Mouse (Mus musculus) spleen, postnatal 36 days (tissue): ENCODE results near the gene Spef2.
A peak's percentile ranks its signal among the peaks of the same experiment; 100 is the strongest.

ENCODE experiments used
- DNase-seq, 2 experiments: peaks; one replicate each; pipeline ENCODE4 v3.0.0; 2022; ENCODE audit warnings: low spot score in 2 of 2, mixed read lengths in 1 of 2

Spef2 gene

DNA sequence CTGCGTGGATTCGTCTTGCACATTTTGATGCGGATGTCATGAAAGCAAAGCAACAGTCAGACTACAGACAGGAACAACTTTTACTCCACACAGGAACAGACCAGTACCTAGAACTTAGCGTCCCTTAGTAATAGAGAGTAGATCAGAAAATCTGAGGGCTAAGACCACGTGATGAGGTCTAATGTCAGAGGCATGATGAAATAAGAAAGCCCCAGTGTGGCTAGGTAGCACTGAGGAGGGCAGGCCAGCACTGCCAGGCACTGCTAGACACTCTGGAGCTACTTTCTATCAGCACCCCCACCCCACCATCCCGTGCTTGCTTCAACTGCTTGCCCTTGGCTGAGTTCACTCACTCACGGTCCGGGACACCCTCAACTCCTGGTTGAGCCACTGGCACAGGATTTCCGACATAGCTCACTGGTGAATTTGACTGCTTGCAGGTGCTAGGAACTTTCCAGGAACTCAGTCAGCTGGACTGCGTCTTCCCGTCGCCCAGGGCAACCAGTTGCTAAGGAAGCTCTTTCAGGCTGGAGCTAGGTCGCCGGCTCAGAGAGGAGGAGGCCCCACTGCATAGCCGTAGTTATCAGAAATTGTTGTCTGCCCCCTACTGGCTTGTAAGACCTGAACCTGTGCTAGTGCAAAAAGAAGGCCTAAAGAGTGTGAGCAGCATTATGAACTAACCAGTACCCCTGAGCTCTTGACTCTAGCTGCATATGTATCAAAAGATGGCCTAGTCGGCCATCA lies at the start of gene Spef2:
Gene Spef2 (minus strand): TSS at position 510 of the 744 bp plus-strand sequence.
- DNase-seq, result peak; percentile 76 to 80

DNA sequence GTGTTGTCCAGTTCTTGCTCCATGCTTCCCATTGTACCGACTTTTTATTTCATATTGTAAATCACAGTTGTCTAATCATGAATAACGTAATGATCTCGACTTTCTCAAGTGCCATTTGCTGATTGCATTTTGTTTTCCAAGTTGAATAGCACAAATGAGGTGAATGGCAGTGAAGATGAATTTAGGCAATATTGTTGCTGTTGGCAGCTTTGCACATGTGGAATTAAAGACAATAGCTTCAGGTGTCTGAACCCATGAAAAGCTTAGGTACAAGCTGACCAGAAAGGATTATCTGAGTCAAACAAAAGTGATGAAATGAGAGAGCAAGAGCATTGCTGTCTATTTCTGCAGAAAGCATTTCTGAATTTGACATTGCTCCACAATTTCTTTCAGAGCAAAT lies 45.5 kb upstream of the Spef2 start:
- DNase-seq, result no peak

DNA sequence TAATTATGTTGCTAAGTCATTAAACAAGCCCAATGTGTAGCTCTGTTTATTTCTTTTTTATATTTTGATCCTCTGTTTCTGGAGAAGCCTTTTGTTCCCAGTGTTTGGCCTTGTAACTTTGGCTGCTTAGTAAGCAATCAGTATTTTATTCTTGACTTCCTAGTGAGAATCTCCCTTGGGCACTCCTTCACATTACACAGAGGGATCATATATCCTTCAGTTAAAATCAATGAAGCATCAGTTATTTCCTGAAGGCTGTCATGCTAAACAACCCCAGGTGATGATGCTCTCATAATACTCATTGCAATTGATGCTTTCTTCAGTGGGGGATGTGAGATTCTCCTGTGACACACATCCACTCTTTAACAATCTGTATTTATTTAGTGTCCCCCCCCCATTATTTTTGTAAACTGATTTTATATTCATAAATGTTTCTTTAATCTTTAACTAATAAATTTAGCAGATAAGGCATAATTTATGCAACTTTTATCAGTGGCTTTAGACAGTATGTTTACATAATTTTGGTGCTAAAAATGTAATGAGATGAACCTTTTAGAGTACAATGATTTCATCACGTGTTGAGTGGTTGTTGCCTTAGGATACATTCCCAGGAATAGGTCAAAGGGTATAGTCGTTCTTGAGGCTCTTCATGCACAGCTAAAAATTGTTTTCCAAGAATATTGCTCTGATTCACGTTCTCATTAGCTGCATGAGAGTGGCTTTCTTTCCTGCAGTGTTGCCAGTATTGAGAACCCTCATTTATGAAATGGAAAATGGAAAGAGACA lies 39.8 kb upstream of the Spef2 start:
- no peak for DNase-seq

DNA sequence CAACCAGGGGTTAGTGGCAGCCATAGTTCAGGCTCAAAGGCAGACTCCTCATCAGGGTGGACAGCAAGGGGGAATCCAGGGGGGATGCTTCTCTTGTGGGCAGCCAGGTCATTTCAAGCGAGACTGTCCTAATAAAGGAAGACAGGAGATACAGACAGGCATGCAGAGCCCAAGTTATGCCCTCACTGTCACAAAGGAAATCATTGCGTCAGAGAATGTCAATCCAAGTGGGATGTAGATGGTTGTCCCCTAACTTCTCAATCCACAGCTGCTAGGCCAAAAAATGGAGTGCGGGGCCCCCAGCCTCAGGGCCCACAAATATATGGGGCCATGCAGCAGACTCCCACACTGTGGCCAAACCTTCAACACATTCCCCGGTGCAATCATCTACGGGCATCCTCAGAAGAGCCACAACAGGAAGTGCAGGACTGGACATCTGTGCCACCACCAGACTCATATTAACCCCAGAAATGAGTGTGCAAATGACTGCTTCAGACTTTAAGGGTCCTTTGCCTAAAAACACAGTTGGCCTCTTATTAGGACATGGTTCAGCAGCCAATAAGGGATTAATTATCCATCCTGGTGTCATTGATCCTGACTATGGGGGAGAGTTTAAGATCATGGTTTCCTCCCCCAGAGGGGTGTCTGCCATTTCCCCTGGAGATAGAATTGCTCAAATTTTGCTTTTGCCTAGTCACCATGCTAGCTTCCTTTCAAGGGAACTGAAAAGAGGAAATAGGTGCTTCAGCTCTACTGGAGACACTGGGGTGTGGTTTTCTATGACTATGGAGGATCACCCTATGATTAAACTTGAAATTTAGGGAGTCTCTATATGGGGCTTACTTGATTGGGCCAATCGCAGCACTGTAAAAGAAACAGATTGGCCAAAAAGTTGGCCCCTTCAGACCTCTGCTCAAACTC lies 25.8 kb upstream of the Spef2 start:
- DNase-seq, result peak in 1 of 2 experiments; percentile 1

DNA sequence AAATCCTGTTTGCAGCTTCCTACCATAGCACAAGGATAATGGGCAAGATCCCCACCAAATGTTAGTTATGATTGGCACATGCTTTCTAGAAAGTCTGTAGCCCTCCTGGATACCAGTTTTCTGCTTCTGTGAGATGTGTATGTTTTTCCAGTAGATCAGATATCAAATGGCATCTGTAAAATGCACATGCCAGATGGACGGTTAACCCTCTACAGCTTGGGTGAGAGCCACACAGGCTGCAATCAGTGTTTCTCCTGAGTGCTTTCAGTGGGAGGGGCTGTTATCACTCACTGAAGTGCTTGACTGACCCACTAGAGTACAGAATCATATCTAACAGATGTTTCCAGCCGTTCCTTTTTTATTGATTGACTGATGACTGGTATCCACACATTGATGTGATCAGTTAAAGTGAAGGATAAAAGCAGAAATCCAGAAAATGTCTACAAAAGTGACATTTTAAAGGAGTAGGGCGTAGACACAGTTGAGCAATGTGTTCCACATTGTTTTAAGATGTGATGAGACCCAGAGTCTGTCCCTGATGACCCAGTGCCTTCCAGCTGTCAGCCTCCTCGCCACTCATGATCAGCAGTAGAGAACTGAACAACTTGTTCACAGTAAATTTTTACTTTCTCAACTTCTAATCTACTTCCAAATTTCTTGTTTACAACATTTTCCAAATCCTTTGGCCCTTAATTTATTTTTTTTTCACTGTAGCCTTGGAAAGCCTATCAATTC lies 19.7 kb upstream of the Spef2 start:
- DNase-seq, result no peak

DNA sequence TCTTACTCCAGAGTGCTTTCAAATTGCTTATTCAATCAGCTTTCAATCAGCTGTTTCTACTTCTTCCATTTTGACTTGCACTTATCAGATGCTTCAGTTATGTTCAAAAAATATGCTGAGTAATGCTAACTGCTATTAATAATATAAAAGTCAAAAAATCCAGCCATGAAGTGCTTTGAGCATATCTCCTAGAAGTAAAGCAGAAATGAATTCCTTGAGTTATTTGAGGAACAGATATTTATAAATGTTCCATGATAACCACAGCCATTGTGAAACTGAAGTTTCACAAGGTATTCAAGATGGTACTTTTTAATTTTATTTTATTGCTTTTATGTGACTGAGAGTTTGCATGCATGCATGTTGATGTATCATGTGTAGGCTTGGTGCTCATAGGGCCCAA lies 18.4 kb upstream of the Spef2 start:
- DNase-seq, result no peak

DNA sequence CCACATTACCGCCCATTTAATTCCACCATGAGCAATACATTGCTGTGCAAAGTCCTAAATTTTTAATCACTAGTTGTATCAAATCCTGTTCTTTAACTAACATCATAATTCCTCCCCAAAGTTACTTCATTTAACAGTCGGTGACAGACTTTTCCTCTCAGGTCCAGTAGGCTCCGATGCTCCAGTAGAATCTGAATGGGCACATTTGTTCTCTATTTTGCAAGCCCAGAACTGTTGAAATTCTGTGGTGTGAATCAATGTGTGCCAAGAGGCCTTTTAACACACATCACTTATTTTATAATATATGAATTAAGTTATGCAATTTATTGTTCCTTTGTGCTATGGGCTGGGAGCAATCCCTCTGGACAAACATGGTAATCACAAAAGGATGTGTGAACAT lies 2.3 kb upstream of the Spef2 start:
- DNase-seq, result no peak

DNA sequence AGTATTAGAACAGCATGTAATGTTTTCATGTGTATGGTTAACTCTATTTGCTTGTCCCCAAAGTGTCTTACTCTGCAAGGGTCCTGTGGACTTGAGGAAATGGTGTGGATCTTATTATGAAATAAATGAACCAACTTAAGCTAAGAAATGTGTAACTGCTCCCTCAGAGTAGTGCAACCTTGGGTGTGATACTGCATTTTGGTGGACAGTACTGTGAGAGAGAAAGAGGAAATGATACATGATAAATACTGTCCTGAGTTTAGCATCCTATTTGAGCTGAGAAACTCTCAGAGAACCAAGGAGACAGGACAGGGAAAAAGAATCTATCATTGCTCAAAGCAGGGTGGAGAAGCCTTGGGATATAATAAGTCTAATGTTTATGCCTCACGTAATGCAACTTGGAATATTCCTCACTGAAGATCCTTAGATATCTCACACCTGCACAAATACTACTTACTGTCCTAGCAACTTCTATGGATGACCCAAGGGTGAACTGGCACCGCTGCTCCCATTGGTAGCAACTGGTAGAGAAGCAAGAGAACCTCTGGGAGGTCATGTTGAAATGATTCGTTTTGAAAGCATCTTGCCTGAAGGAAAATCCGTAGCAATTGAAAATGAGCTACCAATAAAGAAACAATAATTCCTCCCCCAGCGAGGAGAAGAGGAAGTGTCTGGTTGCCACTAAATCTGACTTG lies 1.1 kb downstream of the Spef2 start:
- no peak for DNase-seq

DNA sequence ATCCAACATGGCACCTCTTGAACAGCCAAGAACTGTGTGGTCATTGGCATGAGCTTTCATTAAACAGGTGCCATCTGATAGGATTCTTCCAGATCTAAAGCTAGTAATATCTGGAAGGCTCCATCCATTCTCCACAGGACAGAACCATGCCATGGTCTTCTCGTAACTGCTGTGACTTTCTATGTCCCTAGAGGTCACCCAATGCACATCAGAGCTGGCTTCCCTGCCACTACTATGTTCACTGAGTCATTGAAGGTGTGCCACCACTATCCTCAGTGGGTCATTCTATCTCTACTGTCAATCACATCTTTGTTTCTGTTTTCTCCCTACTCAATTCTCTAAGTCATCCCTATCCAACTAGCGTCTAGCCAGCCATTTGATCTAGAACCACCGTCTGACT lies 6.5 kb downstream of the Spef2 start:
- no peak for DNase-seq

DNA sequence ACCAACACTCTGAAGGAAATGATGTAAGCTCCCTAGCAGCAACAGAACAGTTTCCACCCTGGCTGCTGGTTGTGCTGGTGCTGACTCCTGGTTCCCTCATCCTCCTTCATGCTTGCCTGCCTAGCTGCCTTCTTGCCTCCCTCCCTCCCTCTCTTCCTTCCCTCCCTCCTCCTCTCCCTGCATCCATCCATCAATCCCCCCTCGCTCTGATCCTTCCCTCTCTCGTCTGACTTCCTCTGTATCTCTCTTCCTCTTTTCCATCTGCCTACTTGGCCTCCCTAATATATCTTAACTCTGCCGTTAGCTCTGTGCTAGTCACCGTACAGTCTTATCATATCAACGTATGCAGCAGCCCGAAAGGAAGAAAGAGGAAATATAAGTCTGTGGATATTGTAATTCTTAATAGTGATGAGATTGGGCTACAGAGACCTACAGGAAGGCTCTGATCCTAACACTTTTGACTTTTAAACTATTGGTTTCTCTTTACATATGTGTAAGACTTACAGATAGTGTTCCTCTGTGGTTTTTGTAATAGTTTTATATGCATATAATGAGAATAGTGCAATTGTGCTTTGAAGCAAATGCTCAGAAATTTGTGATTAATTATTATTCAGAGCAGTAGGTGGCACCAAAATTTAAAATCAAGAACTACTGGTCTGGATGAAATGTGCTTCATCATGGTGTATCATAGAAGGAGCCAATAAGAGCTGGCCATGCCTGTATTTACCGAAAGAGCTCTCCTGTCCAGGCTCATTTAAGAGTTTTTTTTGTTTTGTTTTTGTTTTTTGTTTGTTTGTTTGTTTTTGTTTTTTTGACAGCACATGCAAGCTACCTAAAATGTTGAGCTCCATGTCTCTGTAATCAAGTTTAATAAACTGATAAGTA lies 33.9 kb downstream of the Spef2 start:
- no peak for DNase-seq

DNA sequence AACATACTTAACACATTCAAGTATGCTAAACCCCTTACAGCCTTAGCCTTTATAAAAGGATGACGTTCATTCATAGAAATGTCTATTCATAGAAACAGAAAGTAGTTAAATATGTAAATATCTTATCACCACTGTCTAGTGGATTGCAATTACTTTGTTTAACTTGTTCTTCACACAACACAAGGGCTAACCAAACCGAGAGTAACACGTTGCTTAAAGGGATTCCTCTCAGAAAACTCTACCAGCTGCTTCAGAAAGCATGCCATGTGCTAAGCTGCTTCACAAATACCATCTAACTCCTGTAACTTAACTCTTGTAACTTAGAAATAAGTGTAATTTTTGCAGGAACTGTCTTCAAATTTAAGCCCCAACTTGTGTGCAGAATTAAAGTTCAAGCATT lies 35.0 kb downstream of the Spef2 start:
- no peak for DNase-seq

DNA sequence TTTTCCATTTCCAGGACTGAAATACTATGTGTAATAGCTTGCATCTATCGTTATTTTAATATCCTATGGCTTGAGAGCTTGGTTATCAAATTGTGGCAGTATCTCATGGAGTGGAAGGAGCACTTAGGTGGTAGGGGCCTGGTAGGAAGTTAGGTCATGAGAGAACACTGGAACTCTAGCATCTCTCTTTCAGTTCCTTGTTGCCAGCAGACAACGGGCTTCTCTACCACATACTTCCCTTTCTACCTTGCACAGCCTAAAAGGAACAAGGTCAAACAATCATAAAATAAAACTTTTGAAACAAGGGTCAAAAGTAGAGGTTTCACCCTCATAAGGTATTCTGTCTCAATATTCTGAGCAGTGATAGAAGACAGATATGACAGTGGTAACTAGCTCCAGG lies 38.3 kb downstream of the Spef2 start:
- DNase-seq, result peak; percentile 8 to 22

DNA sequence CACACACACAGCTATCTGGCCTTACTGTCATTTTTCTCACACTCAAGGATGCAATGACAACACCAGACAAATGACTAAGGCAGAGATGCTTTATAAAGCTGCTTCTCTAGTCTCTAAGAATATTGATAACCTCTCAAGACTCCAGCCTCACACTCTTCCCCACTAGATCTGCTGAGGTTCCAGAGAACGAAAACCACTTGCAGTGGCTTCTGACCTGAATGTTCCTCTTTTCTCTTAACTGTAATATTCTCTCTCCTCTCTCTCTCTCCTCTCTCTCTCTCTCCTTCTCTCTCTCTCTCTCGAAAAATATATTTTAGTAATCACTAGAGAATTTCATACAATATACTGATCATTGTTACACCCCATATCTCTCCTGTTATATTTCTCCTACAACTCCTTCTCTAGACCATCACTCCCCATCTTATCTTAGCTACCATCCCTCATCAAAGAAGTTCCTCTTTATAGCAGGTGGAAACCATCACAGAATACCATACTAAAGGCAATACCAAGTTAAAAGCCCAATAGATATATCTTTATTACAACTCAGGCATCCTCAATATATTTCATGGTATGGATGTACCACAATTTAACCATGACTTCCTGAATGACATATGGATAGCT lies 42.7 kb downstream of the Spef2 start:
- DNase-seq, result no peak

DNA sequence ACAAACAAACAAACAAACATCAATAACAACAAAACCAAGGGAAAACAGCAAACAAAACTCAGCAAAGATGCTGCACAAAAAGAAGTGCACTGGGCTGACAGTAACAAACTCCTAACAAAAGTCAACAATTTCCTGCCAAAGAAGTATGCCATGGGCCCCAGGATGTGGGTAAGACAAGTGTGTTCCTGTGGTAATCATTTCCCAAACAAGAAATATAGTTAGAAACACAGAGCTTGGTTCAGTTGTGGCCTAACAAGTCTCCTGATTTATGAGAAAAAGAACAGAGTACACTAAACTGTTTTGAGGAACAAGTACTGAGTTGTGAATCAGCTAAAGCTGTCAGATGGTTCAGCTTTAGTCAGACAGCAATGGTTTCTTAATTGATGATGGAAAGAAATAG lies 46.8 kb downstream of the Spef2 start:
- peak; percentile 19 to 29 for DNase-seq

DNA sequence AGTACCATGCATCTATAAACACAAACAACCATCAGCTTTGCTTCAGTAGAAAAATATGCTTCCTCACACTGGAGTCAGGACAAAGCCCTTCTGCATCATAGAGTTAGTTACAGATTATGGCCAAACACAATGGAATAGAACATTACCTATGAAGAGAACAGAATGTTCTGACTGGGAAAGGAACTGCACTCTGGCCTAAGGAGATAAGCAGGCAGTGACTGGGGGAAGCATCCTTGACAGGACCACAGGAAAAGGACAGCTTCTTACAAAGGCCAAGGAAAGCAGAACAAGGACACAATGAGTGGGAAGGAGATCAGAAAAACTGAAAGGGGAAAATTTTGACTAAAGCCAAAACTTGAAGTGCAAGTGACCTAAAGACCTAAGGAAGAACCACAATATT lies 56.9 kb downstream of the Spef2 start:
- DNase-seq, result no peak

DNA sequence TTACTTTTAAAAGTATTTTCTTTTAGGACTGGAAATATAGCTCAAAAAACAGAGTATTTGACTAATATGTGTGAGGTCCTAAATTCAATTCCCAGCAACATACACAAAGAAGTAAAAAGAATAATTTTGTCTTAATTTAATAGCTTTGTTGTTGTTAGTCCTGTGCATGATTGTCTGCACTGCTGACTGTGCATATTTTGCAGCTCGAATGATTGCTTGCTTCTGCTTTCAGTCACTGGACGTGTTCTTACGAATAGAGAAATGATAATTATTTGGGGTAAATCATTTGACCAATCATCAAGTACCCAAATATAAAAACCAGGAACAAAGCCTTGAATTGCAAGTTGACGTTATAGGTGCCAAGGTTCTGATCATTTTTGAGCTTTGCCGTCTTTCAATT lies 57.8 kb downstream of the Spef2 start:
- no peak for DNase-seq

DNA sequence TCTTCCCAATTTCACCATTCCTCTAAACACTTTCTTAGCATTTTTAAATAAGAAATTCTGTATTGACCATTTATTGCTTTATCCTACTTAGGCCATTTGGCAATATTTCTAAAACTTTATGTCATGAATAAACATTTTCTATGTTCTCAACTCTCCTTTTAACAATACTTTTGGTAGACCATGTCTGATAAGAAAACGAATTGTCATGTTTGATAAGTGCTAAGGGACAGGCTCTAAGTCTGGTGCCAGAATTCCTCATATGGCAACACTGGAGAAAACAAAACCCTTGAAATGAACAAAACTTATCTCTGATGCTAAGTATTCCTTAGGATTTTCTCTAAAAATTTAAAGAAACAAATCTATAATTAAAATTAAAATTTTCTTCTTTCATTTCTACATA lies 58.2 kb downstream of the Spef2 start:
- no peak for DNase-seq

DNA sequence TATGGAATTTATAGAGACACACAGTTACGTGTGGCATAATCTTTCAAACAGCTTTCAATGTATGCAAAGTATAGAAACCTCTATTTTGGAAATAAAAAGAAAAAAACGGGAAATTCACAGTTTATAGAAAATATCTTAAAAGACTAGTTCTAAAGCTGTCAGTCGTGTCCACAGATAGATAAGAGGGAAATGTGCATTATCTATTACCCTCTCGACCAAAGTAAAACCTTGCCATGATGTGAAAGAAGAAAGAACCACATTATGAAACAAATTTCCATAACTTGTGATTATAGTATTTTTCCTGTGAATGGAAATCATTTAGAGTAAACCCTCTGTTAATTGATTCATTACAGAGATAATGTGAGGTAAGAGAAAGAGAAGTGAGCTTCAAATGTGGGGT lies 65.2 kb downstream of the Spef2 start:
- no peak for DNase-seq

DNA sequence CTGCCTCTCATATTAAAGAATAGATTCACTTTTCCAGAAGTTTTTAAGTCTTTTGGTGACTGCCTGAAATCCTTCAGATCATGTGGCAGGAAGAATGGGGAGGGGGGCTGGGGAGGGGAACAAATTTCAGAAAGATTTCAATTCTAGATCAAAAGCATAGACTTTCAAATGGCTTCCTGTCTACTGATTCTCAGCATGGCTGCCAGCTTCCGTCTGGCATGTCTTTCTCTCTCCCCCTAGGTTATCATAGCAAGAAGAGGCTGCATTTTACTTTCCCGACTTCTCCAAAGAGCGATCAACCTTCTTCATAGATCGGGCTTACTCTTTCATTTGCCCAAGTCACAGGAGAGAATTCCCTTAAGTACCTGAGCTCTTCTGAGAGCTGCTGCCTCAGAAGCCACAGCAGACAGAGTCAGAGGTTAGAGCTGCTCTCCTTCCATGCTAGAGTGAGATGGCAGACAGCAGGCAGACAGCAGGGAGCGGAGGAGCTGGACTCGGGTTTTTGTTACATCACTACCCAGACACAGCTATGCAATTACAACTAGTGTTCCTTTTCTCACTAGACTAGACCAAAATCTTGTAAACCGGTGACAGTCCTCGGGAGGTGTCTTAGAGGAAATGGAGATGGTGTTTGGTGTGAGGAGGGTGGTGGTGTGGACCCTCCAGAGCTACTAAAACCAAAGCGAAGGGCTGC lies 71.2 kb downstream of the Spef2 start:
- DNase-seq, result no peak
